Mouse (Mus musculus): ENCODE measurements at regions not wholly inside any gene's neighbourhood (a gene's known extent, or its start where the extent isn't known, plus 50 kb on each side); places are given as distances from the start of the nearest gene placed in this dataset.

GRCm38 (mm10) chr7:110713661-110714060, 54.3 kb upstream of the Ampd3 start:
- no peaks in the 10 kb centered on the region; the same call in 1 of the 2 replicates for H3K9me3 ChIP-seq (replicated peaks)
- no peak overlapping the region for H3K4me3 ChIP-seq (ENCODE audit: low read depth, low read length)
- DNase-seq (ENCODE audit: low spot score) (no peak), ATAC-seq (ENCODE audit: extremely low read depth, insufficient number of reproducible peaks, low FRiP score, poor library complexity, severe bottlenecking) (no peak)
- no peaks in the 10 kb centered on the region for H3K36me3 ChIP-seq (replicated peaks)
- TF ChIP-seq GATA1 (IDR thresholded peaks at IDR 0.05; ENCODE audit: borderline replicate concordance, low read length) (no peak), POLR2AphosphoS5 (IDR thresholded peaks at IDR 0.05; ENCODE audit: insufficient replicate concordance, low read depth, low read length) (no peak), TAL1 (conservative IDR thresholded peaks at IDR 0.05; ENCODE audit: low read depth, low read length) (no peak), CTCF (IDR thresholded peaks at IDR 0.05; ENCODE audit: low read depth, low read length) (no peak), GATA2 (IDR thresholded peaks at IDR 0.05; ENCODE audit: borderline replicate concordance, low read depth, low read length) (no peak)
- H3K4me1 ChIP-seq (ENCODE audit: insufficient read depth, low read depth, low read length), result no peaks in the 10 kb centered on the region
- peaks cover 11% of the 10 kb centered on the region for H3K27me3 ChIP-seq (ENCODE audit: insufficient read depth, low read length)

GRCm38 (mm10) chr7:110715110-110715509, 52.9 kb upstream of the Ampd3 start:
- Histone ChIP-seq H3K9me3 (replicated peaks) (no peaks in the 10 kb centered on the region; the same call in 1 of the 2 replicates), H3K4me1 (ENCODE audit: insufficient read depth, low read depth, low read length) (no peaks in the 10 kb centered on the region), H3K36me3 (replicated peaks) (no peaks in the 10 kb centered on the region), H3K27me3 (ENCODE audit: insufficient read depth, low read length) (peaks cover 20% of the 10 kb centered on the region), H3K4me3 (ENCODE audit: low read depth, low read length) (no peak overlapping the region)
- DNase-seq (ENCODE audit: low spot score) (no peak), ATAC-seq (ENCODE audit: extremely low read depth, insufficient number of reproducible peaks, low FRiP score, poor library complexity, severe bottlenecking) (no peak)
- TF ChIP-seq GATA1 (IDR thresholded peaks at IDR 0.05; ENCODE audit: borderline replicate concordance, low read length), result no peak
- TF ChIP-seq TAL1 (conservative IDR thresholded peaks at IDR 0.05; ENCODE audit: low read depth, low read length), result no peak
- TF ChIP-seq POLR2AphosphoS5 (IDR thresholded peaks at IDR 0.05; ENCODE audit: insufficient replicate concordance, low read depth, low read length), result no peak
- TF ChIP-seq GATA2 (IDR thresholded peaks at IDR 0.05; ENCODE audit: borderline replicate concordance, low read depth, low read length), result no peak
- no peak for TF ChIP-seq CTCF (IDR thresholded peaks at IDR 0.05; ENCODE audit: low read depth, low read length)

- Histone ChIP-seq H3K36me3 (replicated peaks) (no peaks in the 10 kb centered on the region), H3K9me3 (replicated peaks) (no peaks in the 10 kb centered on the region; the same call in 1 of the 2 replicates), H3K4me1 (ENCODE audit: insufficient read depth, low read depth, low read length) (no peaks in the 10 kb centered on the region), H3K27me3 (ENCODE audit: insufficient read depth, low read length) (peaks cover 20% of the 10 kb centered on the region), H3K4me3 (ENCODE audit: low read depth, low read length) (no peak overlapping the region)
- DNase-seq (ENCODE audit: low spot score), result no peak
- ATAC-seq (ENCODE audit: extremely low read depth, insufficient number of reproducible peaks, low FRiP score, poor library complexity, severe bottlenecking), result no peak
- TF ChIP-seq GATA2 (IDR thresholded peaks at IDR 0.05; ENCODE audit: borderline replicate concordance, low read depth, low read length), result no peak
- TF ChIP-seq CTCF (IDR thresholded peaks at IDR 0.05; ENCODE audit: low read depth, low read length), result no peak
- no peak for TF ChIP-seq GATA1 (IDR thresholded peaks at IDR 0.05; ENCODE audit: borderline replicate concordance, low read length)
- TF ChIP-seq POLR2AphosphoS5 (IDR thresholded peaks at IDR 0.05; ENCODE audit: insufficient replicate concordance, low read depth, low read length), result no peak
- no peak for TF ChIP-seq TAL1 (conservative IDR thresholded peaks at IDR 0.05; ENCODE audit: low read depth, low read length)
Measured at GRCm38 (mm10) chr7:110715545-110715944, 52.5 kb upstream of the Ampd3 start.

DNA sequence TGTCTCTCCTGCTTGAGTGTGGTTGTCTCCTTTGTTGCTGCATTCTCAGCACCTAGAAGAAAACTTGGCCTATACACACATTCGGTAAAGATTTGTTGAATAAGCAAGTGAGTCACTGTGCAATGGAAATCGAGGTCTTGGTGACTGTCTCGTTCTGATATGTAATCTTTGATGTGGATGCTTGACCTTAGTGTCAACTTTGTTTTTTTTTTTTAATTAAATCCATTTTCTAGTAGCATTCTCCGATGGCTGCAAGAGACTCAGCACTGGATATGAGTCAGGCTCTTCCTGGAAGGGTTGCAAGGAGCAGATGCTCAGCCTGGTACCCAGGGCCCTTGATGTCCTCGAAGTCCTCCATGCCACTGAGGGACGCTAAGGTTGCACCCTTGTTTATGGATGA, 50.9 kb upstream of the Ampd3 start:
- Histone ChIP-seq H3K27me3 (ENCODE audit: insufficient read depth, low read length) (peaks cover 22% of the 10 kb centered on the region), H3K36me3 (replicated peaks) (no peaks in the 10 kb centered on the region), H3K9me3 (replicated peaks) (no peaks in the 10 kb centered on the region), H3K4me3 (ENCODE audit: low read depth, low read length) (no peak overlapping the region), H3K4me1 (ENCODE audit: insufficient read depth, low read depth, low read length) (no peaks in the 10 kb centered on the region)
- TF ChIP-seq POLR2AphosphoS5 (IDR thresholded peaks at IDR 0.05; ENCODE audit: insufficient replicate concordance, low read depth, low read length), result no peak
- TF ChIP-seq GATA1 (IDR thresholded peaks at IDR 0.05; ENCODE audit: borderline replicate concordance, low read length), result no peak
- no peak for TF ChIP-seq TAL1 (conservative IDR thresholded peaks at IDR 0.05; ENCODE audit: low read depth, low read length)
- no peak for TF ChIP-seq GATA2 (IDR thresholded peaks at IDR 0.05; ENCODE audit: borderline replicate concordance, low read depth, low read length)
- no peak for ATAC-seq (ENCODE audit: extremely low read depth, insufficient number of reproducible peaks, low FRiP score, poor library complexity, severe bottlenecking)
- DNase-seq (ENCODE audit: low spot score), result no peak

All from G1E (cell line).